Mouse (Mus musculus) hindbrain, embryonic 13.5 days (tissue): ENCODE measurements around the gene Rps29. TPM values are rescaled to one million over a fixed set of nuclear protein-coding genes. Genes with fewer than 3 reads are reported as not detected.

Experiments used
- microRNA-seq: library from miRNA; unstranded; fragments of <30 nt; microRNA quantifications from one replicate; pipeline ENCODE4, GENCODE M21; 2016
- polyA plus RNA-seq: library from polyadenylated mRNA; unstranded; fragments of >200 nt; fragmentation: Nextera tagmentation; extraction: Ambion mirVana; gene quantifications from 2 replicates; pipeline ENCODE4 v1.2.1, GENCODE M21; 2015

The Rps29 gene
- polyA plus RNA-seq, 1 experiment from 2014 or later: 1,397 TPM

Small RNA genes within 50 kb of the gene (microRNA-seq; reads per million reads assigned to microRNA genes)
- gene Gm47287 (not detected), gene Gm47295 (not detected)

Other genes starting within 250 kb of the Rps29 start
- 4.6 and 5.5 TPM in 2 replicates for gene Lrr1, start 9.6 kb upstream of the Rps29 start, polyA plus RNA-seq
- gene Rpl36al, start 24.9 kb upstream of the Rps29 start, polyA plus RNA-seq: 410 and 412 TPM in 2 replicates
- 32.8 and 34.1 TPM in 2 replicates for gene Mgat2, start 25.0 kb upstream of the Rps29 start, polyA plus RNA-seq
- 16.8 and 18.8 TPM in 2 replicates for gene Gm49383, start 37.9 kb upstream of the Rps29 start, polyA plus RNA-seq
- gene Dnaaf2, start 39.2 kb upstream of the Rps29 start, polyA plus RNA-seq: 7.8 and 8.9 TPM in 2 replicates
- gene Gm49384, start 45.1 kb upstream of the Rps29 start, polyA plus RNA-seq: 16.2 and 17.3 TPM in 2 replicates
- 5.7 and 6.7 TPM in 2 replicates for gene Pole2, start 69.0 kb upstream of the Rps29 start, polyA plus RNA-seq
- gene Klhdc1, start 82.0 kb upstream of the Rps29 start, polyA plus RNA-seq: 10.7 and 11.6 TPM in 2 replicates
- gene Klhdc2, start 137.5 kb upstream of the Rps29 start, polyA plus RNA-seq: 294 TPM in 2 replicates
- gene Nemf, start 198.0 kb upstream of the Rps29 start, polyA plus RNA-seq: 90.8 and 98.8 TPM in 2 replicates
- 26.0 and 28.5 TPM in 2 replicates for gene Arf6, start 213.0 kb upstream of the Rps29 start, polyA plus RNA-seq
- 0.81 and 1.4 TPM in 2 replicates for gene Gm9887, start 213.3 kb upstream of the Rps29 start, polyA plus RNA-seq